Mouse (Mus musculus): ENCODE data around the gene Plekha7.
A peak's percentile ranks its signal among the peaks of the same experiment; 100 is the strongest.
"Not testable (repeated sequence)": the region's sequence is repeated elsewhere in the genome, so short reads cannot be mapped to it uniquely, and the experiment has no call there.

Gene Plekha7

GRCm38 (mm10) chr7:116124057-116124456, 184.1 kb downstream of the Plekha7 start:
- DNase-seq, result no peak

GRCm38 (mm10) chr7:116123597-116123985, 184.6 kb downstream of the Plekha7 start:
- DNase-seq, result no peak

DNA sequence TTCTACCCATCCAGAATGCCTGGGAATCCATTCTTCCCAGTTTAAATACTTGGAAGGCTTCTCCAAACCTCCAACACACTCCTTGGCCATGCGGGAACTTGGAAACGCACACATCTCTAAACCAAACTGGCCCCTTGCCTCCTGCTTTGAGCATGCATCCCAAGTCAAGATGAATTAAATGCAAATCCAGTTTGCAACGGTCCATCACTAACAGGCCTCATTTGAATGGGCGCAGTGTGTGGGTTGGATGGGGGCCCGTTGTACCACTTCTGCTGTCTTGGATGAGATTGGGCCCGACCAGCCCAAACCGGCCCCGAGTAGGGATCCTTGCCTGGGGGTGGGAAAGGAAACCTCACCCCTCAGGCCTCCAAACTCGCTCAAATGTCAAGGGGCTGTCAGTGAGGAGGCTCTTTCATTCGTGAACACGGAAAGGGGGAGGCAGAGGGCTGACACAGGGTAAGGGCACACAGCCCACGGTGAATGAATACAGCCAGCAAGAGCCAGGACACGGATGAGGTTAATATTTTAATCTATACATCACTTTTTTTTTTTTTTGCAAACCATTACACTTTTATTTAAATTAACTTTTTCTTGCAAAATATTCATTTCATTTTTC, 185.1 kb downstream of the Plekha7 start:
- DNase-seq, result no peak

DNA sequence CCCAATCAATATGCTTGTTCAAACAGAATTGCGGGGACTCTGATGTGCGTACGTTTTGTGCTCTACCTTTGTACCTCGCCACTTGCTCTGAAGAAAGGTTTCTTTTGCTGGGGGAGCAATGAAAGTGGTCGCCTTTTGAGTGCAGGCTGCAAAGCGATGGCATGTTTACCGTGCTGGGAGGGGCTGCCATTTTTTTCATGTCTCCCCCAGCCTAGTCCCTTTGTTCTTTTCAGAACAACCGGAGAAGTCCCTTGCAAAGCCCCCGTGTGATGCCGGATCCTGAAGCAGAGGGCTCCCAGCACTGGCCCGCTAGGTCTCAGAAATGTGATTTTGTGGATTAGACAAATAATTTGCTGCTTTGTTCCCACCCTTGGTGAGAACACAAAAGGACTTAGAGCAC, 187.0 kb downstream of the Plekha7 start:
- no peak for DNase-seq

GRCm38 (mm10) chr7:116120737-116121136, 187.4 kb downstream of the Plekha7 start:
- DNase-seq, result no peak

GRCm38 (mm10) chr7:116119306-116119857, 188.8 kb downstream of the Plekha7 start:
- no peak for DNase-seq

DNA sequence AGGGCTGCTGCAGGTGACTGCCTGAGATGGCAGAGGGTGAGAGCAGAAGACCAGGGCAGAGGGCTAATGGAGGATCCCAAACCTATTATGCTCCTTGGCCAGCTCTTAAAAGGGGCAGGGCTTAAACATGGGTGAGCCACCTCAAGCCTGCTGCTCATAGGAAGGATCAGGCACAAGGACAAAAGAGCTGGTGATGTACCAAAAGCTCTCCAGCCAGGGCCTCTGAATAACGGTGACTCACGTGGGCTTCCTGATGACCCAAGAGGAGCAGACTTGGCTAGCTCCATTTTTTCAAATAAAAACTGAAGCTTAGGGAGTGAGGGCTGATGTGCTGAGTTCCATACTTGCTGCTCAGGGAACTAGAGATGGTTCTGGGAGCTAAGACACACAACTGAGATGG, 192.2 kb downstream of the Plekha7 start:
- no peak for DNase-seq

DNA sequence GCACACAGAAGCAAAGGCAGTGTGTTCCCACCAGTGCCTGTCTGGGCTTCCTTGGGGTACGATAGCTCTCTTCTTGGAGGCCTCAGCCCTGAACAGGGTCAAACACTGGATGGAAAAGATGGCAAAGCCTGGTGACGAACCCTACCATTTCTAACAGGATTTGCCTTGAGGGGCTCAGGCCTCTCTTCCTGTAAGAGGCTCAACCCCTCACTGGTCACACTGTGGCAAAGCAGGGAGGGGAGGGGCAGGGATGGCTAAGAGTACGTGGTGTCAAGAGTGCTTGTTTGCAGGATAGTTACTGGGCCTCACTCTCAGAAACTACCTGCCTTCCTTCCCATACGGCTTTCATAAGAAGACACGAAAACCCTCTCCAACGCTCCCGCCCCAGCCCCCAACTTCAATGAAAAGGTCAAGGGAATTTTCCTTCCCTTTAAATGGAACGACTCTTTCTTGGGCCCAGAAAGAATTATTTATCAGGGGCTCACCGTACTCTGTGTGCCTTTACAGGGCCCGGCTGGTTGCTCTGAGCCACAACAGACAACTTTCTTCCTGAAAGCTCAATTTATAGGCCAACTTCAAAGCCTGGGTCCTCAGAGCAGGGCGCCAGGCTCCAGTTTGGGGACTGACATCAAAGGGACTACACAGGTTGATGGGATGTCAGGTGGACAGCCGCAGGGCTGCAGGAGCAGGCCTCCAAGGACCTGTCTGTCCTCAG, 192.8 kb downstream of the Plekha7 start:
- no peak for DNase-seq

- DNase-seq, result no peak
These were observed 196.6 kb downstream of the Plekha7 start for GRCm38 (mm10) chr7:116111546-116111945.

DNA sequence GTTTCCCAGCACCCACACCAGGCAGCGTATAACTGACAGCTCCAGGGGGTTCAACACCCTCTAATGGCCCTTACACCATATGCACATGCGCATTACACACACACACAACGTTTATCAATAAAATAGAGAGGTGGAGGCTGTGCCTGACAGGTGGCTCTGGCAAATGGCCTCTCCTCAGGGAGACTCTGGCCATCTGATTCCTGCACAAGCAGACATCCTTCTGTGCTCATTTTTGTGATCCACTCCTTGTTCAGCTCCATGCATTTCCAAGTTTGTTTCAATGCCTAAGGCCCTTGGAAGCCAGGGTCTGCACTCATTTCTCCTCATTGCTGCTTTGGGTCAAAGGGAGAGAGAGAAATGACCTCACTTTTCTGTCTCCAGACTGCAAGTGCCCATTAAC, 197.5 kb downstream of the Plekha7 start:
- no peak for DNase-seq

DNA sequence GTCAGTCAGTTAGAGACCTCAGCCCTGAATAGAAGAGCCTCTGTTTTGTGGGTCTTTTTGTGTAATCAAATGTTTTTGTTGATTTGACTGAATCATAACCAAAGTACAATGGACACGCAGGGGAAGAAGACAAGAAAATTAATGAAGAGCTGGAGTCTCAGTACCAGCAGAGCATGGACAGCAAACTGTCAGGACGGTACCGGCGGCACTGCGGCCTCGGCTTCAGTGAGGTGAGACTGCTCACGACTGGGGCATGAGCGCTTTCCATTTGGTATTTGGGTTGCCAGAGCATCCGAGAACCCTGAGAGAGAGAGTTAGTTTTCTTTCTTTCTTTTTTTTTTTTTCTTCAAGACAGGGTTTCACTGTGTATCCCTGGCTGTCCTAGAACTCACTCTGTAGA, 205.1 kb downstream of the Plekha7 start:
- DNase-seq, result no peak

GRCm38 (mm10) chr7:116099952-116100528, 208.1 kb downstream of the Plekha7 start:
- no peak for DNase-seq

- no peak for DNase-seq
These were observed 214.7 kb downstream of the Plekha7 start for GRCm38 (mm10) chr7:116093466-116093850.

DNA sequence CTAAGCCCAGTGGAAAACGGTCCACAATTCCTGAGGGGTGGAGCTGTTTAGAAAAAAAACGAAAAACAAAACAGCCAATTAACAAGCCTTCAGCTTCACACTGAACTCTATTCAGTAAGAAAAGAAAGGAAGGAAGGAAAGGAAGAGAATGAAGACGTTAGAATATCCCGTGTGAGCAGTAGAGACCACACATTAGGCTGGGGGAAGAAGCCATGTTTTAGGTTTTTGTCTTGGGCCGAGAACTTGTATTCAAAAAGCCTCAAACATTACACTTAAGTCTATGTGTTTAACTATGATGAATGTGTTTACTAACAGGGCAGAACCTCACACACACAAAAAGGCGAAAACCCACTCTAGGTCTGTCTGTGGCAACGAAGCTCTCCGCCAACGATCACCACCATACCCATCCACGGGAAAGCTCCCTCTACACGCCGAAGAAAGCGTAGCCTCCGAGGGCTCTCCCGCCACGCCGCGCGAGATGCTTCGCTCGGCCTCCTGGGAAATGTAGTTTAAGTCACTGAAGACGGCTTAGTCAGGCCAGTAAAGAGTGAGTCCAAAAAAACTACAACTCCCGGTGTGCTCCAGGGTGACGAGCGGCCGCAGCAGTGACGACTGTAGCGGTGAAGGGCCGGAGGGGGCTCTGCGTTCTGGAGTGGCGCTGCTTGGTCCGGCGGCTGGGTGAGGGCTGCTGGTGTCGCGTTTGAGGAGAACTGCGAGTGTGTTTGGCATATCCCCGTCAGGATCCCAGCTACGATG, 215.3 kb downstream of the Plekha7 start:
- DNase-seq, result peak; percentile 95

GRCm38 (mm10) chr7:116084366-116084765, 223.8 kb downstream of the Plekha7 start, which contains the start of gene Gm4353:
Gene Gm4353, minus strand, starts transcription at chr7:116084635.
- not testable (repeated sequence) for DNase-seq

Measured in kidney, adult 8-10 months (tissue).